Mouse (Mus musculus) limb, embryonic 15.5 days (tissue): ENCODE results near the gene Rassf10. TPM values are rescaled to one million over a fixed set of nuclear protein-coding genes. Genes with fewer than 3 reads are reported as not detected.

ENCODE experiments used
- ATAC-seq: fragments of 200-750 bp; cut with Nextera tagmentation; 2 replicates; pipeline ENCODE4 v1.8.0; 2017; ENCODE audit warnings: low read depth, moderate TSS enrichment; ENCODE audit not compliant: insufficient number of reproducible peaks, low FRiP score, low TSS enrichment
- H3K27ac ChIP-seq: fragments of 300-500 bp; sonication (generic); 2 replicates; pipeline ENCODE4 v1.5.1; 2015; ENCODE audit warnings: moderate library complexity, mild to moderate bottlenecking, inconsistent platforms
- H3K27me3 ChIP-seq: fragments of 300-500 bp; sonication (generic); 2 replicates; pipeline ENCODE4 v1.6.1; 2015; ENCODE audit warnings: inconsistent platforms
- H3K36me3 ChIP-seq: fragments of 300-500 bp; sonication (generic); 2 replicates; pipeline ENCODE4 v1.6.1; 2015; ENCODE audit warnings: inconsistent platforms
- H3K4me1 ChIP-seq: fragments of 300-500 bp; sonication (generic); 2 replicates; pipeline ENCODE4 v1.6.1; 2015; ENCODE audit warnings: inconsistent platforms
- H3K4me2 ChIP-seq: fragments of 300-500 bp; sonication (generic); 2 replicates; pipeline ENCODE4 v1.6.1; 2015; ENCODE audit warnings: mild to moderate bottlenecking, inconsistent platforms
- H3K4me3 ChIP-seq: fragments of 300-500 bp; sonication (generic); 2 replicates; pipeline ENCODE4 v1.5.1; 2015; ENCODE audit warnings: mild to moderate bottlenecking, inconsistent platforms
- H3K9ac ChIP-seq: fragments of 300-500 bp; sonication (generic); 2 replicates; pipeline ENCODE4 v1.6.1; 2015; ENCODE audit warnings: inconsistent platforms
- H3K9me3 ChIP-seq: fragments of 300-500 bp; sonication (generic); 2 replicates; pipeline ENCODE4 v1.6.1; 2016; ENCODE audit warnings: inconsistent platforms
- WGBS: fragments of 180-500 bp; shearing (Covaris S2); methylation state at CpG from one replicate; pipeline ENCODE4 v1.1.7; 2015; 5-methylcytosine and 5-hydroxymethylcytosine counted together
- polyA plus RNA-seq: library from polyadenylated mRNA; unstranded; fragments of >200 nt; fragmentation: Nextera tagmentation; extraction: Ambion mirVana; gene quantifications from 2 replicates; pipeline ENCODE4 v1.2.1, GENCODE M21; 2015

Gene Rassf10
- polyA plus RNA-seq, 1 experiment from 2014 or later, result 6.8 TPM

DNA sequence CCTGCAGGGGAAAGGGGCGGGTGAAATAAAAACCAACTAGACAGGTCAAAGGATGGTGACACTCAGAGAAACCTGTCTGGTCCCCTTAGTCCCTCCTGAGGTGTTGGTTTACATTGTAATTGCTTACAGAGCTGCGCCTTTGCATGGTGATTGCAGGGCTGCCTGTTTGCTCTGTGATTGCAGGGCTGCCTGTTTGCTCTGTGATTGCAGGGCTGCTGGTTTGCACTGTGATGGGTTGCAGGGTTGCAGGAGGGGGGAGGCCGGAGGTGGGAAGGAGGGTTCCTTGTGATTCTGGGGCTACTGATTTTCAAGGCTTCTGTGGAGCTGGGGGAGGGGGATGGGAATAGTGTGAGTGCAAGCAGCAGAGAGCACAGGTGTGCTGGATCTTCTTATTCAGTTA lies 13.0 kb downstream of the Rassf10 start:
- WGBS, result 22% methylated on average over 3 of the region's 3 CpGs
- ATAC-seq, result no peak
- no peaks in the 10 kb centered on the region for H3K36me3 ChIP-seq
- H3K9ac ChIP-seq, result no peak overlapping the region
- no peaks in the 10 kb centered on the region for H3K27me3 ChIP-seq
- H3K4me3 ChIP-seq, result no peak overlapping the region
- no peaks in the 10 kb centered on the region for H3K4me1 ChIP-seq
- no peak overlapping the region for H3K4me2 ChIP-seq
- H3K9me3 ChIP-seq, result no peaks in the 10 kb centered on the region
- no peak overlapping the region for H3K27ac ChIP-seq

DNA sequence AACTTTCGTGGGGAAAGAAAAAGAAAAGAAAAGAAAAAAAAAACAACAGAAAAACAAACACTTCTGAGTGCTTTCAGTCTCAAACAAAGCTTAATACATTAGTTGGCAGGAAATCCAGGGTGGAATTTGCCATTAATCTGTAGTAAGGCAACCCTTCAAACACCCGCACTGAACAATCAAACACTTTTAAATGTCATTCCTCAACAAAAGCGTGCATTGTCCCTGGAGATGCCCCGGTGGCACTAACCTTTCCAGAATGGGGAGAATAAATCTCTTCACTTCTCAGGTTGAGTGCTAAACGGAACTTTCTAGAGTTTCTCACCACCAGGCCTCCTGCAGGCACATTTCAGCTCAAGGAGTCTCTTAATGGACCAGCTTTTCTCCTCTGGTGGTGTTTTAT lies 29.6 kb downstream of the Rassf10 start:
- H3K4me3 ChIP-seq, result no peak overlapping the region
- no peaks in the 10 kb centered on the region for H3K9me3 ChIP-seq
- no peak for ATAC-seq
- 40% methylated on average over 5 of the region's 5 CpGs for WGBS
- no peak overlapping the region for H3K4me2 ChIP-seq
- H3K27ac ChIP-seq, result no peak overlapping the region
- no peak overlapping the region for H3K9ac ChIP-seq
- H3K4me1 ChIP-seq, result peaks cover 9% of the 10 kb centered on the region; the same call in 1 of the 2 replicates
- H3K36me3 ChIP-seq, result no peaks in the 10 kb centered on the region
- H3K27me3 ChIP-seq, result no peaks in the 10 kb centered on the region

DNA sequence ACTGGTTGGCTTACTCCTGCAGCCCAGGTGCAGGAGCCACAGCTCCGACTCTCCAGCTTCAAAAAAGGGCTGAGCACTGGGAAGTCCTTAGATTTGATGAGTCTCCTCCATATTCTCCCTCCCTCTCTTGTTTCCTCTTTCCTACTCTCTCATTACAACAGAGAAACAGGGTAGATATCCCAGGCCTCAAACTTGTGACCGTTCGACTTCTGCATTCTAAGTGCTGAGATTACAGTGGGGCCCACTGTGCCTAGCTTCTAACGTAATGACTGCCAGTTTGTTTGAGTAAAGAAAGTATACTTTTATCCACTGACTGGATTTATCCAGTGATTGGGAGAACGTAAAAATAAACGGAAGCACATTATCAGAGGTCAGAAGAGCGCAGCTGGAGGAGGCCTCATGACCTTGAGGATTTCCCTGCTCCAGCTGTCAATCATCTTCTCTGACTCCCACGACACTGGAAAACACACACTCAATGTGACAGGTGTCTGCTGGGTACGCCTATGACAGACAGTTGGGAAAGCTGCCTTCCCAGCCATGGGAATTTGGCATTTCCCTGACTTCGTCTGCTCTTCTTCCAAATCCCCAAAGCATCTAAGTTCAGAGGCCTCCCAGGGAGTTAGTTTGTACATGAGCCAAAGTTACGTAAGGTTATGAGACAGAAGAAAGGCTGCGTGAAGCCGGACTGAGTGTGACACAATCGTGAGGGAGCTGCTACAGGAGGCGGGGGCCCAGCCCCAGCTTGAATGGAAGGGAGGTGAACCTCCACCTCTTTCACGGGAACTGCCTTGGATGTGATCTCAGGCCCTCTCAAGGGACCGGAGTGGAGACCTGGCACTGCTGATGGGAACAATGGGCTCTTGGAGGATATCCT lies 31.2 kb downstream of the Rassf10 start:
- Histone ChIP-seq H3K4me1 (peaks cover 9% of the 10 kb centered on the region; the same call in 1 of the 2 replicates), H3K27me3 (no peaks in the 10 kb centered on the region), H3K36me3 (no peaks in the 10 kb centered on the region), H3K4me3 (no peak overlapping the region), H3K4me2 (no peak overlapping the region), H3K27ac (no peak overlapping the region), H3K9me3 (no peaks in the 10 kb centered on the region), H3K9ac (no peak overlapping the region)
- ATAC-seq, result no peak
- WGBS, result 47% methylated on average over 17 of the region's 17 CpGs

DNA sequence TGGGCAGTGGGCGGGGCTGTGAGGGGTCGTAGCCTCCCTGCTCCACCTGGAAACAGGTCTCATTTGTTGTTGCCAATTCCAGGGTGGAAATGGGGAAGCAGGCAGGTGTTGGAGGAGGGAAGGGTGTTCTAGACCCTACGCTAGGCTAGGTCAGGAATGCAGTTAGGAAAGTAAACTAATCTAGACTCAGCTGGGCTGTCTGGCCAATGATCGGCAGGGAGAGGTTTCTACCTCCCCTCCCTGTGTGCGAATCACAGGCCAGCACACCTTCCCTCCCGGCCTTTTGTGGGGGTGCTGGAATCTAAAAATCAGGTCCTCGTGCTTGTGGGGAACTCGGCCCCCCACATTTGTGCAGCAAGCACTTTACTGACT lies 31.8 kb downstream of the Rassf10 start:
- 53% methylated on average over 8 of the region's 8 CpGs for WGBS
- Histone ChIP-seq H3K27me3 (no peaks in the 10 kb centered on the region), H3K9me3 (no peaks in the 10 kb centered on the region), H3K4me1 (peaks cover 9% of the 10 kb centered on the region; the same call in 1 of the 2 replicates), H3K9ac (no peak overlapping the region), H3K4me3 (no peak overlapping the region), H3K36me3 (no peaks in the 10 kb centered on the region), H3K27ac (no peak overlapping the region), H3K4me2 (no peak overlapping the region)
- no peak for ATAC-seq

DNA sequence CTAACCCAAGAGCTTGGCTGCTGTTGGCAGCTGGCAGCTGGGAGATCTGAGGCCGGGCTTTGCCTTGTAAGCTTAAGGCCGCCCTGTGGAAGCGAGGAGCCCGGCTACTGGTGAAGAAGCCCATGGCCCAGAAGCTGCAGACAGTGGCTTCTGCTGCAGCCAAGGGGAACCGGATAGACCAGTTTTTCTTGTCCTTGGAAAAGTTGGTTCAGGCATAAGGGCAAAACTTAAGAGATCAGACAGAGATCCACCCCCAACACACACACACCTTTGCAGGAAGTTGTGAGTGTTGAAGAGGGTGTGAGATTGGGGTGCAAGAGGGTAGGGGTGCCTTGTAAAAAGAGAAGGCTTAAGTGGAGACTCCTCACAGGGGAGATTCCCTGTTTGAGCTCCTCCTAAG lies 39.2 kb downstream of the Rassf10 start:
- no peaks in the 10 kb centered on the region for H3K9me3 ChIP-seq
- H3K27ac ChIP-seq, result no peak overlapping the region
- 67% methylated on average over 5 of the region's 5 CpGs for WGBS
- no peaks in the 10 kb centered on the region for H3K4me1 ChIP-seq
- no peak for ATAC-seq
- H3K9ac ChIP-seq, result no peak overlapping the region
- H3K36me3 ChIP-seq, result no peaks in the 10 kb centered on the region
- H3K4me2 ChIP-seq, result no peak overlapping the region
- H3K4me3 ChIP-seq, result no peak overlapping the region
- no peaks in the 10 kb centered on the region for H3K27me3 ChIP-seq

DNA sequence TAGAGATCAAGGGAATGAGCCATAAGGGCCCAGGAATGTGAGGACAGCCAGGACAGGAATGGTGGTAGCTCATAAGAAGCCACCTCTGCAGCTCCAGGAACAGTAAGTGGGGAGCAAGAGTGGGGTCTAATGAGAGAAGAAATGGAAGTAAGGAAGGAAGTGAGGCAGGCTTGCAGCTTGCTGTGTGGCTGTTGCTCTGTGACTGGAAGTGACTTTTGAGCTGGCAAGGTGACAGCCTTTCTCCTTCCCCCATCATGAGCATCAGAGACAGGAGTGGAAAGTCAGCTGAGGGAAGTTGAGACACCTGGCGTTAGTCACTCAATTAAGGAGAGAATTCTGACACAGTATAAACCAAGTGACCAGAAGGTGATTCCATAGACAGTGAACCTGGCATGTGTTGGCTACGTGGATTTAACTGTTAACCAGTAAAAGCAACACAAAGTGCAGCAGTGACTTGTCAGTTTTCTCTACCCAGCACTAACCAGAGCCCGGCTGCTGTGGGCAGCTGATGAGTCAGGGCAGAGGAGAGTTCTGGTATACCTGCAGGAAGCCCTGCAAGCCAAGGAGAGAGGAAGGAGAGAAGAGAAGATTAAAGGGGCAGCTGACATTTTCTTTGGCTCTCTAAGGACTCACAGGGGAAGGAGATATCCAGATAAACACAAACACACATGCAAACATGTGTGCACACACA lies 49.9 kb downstream of the Rassf10 start:
- Histone ChIP-seq H3K4me3 (no peak overlapping the region), H3K27me3 (no peaks in the 10 kb centered on the region), H3K36me3 (no peaks in the 10 kb centered on the region), H3K4me1 (no peaks in the 10 kb centered on the region), H3K9ac (no peak overlapping the region), H3K9me3 (no peaks in the 10 kb centered on the region), H3K4me2 (no peak overlapping the region), H3K27ac (no peak overlapping the region)
- 80% methylated on average over 3 of the region's 3 CpGs for WGBS
- ATAC-seq, result no peak

DNA sequence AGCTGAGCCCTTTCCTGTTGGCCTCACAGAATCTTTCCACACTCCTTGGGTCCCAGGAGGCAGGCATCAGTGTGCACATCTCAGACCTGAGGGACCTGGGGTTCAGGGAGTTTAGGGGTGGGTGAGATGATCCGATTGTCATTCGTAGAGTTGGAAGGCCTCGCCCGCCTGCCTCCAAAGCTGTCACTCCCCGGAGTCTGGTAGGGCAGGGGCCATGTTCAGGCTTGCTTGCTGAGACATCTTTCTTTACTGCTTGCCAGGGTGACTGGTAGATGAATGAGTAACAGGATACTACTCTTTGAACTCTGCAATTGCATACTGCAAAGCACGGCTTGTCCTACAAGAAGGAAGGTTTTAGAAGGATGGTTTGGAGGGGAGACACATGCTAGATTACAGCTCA lies 52.0 kb downstream of the Rassf10 start:
- WGBS, result 71% methylated on average over 6 of the region's 6 CpGs
- Histone ChIP-seq H3K4me1 (no peaks in the 10 kb centered on the region), H3K4me2 (no peak overlapping the region), H3K27me3 (no peaks in the 10 kb centered on the region), H3K9me3 (no peaks in the 10 kb centered on the region), H3K36me3 (no peaks in the 10 kb centered on the region), H3K4me3 (no peak overlapping the region), H3K27ac (no peak overlapping the region), H3K9ac (no peak overlapping the region)
- no peak for ATAC-seq
